Mouse (Mus musculus): ENCODE results near the gene Gm5773.
"Not testable (repeated sequence)": the region's sequence is repeated elsewhere in the genome, so short reads cannot be mapped to it uniquely, and the experiment has no call there.

- TF ChIP-seq EP300, CTCF (IDR thresholded peaks at IDR 0.05; ENCODE audit: low read depth): not testable (repeated sequence)
Observed at GRCm38 (mm10) chr3:93754022-93754421, 18.8 kb upstream of the Gm5773 start.
